Mouse (Mus musculus) E14TG2a.4 (cell line): Measurements from ENCODE around the gene Rcn1.

Experiments
- H3K27me3 ChIP-seq: 2 replicates; pipeline ENCODE4 v1.6.1; 2014; ENCODE audit warnings: low read length, control low read depth; ENCODE audit not compliant: insufficient read depth
- H3K36me3 ChIP-seq: 2 replicates; pipeline ENCODE4 v1.6.1; 2014; ENCODE audit warnings: low read length, control low read depth; ENCODE audit not compliant: insufficient read depth
- H3K4me1 ChIP-seq: replicated peaks from 2 replicates; pipeline ENCODE4 v1.6.1; 2014; ENCODE audit warnings: low read depth, low read length, control low read depth
- H3K4me3 ChIP-seq: replicated peaks from 2 replicates; pipeline ENCODE4 v1.5.1; 2014; ENCODE audit warnings: mild to moderate bottlenecking, low read length
- H3K9me3 ChIP-seq: 2 replicates; pipeline ENCODE4 v1.6.1; 2014; ENCODE audit warnings: low read length, control low read depth
- CTCF ChIP-seq: conservative IDR thresholded peaks from 2 replicates; pipeline ENCODE4 v1.5.1; 2014; ENCODE audit warnings: low read length
- NANOG ChIP-seq: IDR thresholded peaks from 2 replicates; pipeline ENCODE4 v1.6.1; 2014; ENCODE audit warnings: borderline replicate concordance, low read length, mixed read lengths
- POU5F1 ChIP-seq: IDR thresholded peaks from 2 replicates; pipeline ENCODE4 v1.6.1; 2014; ENCODE audit warnings: low read length, borderline replicate concordance

Gene Rcn1

GRCm38 (mm10) chr2:105389007-105389890 lies 9.9 kb downstream of the Rcn1 start:
- Histone ChIP-seq H3K27me3 (no peaks in the 10 kb centered on the region), H3K4me1 (peaks cover 56% of the 10 kb centered on the region), H3K9me3 (no peaks in the 10 kb centered on the region), H3K4me3 (no peak overlapping the region), H3K36me3 (peaks cover 99% of the 10 kb centered on the region)
- TF ChIP-seq CTCF (no peak), NANOG (no peak), POU5F1 (no peak)

GRCm38 (mm10) chr2:105386418-105386817 lies 12.7 kb downstream of the Rcn1 start:
- Histone ChIP-seq H3K36me3 (peaks cover 76% of the 10 kb centered on the region), H3K27me3 (no peaks in the 10 kb centered on the region), H3K4me1 (peaks cover 28% of the 10 kb centered on the region), H3K9me3 (no peaks in the 10 kb centered on the region), H3K4me3 (no peak overlapping the region)
- no peak for TF ChIP-seq NANOG
- no peak for TF ChIP-seq CTCF
- no peak for TF ChIP-seq POU5F1

GRCm38 (mm10) chr2:105384998-105385397 lies 14.1 kb downstream of the Rcn1 start:
- peaks cover 62% of the 10 kb centered on the region for H3K36me3 ChIP-seq
- TF ChIP-seq NANOG (no peak), POU5F1 (no peak), CTCF (no peak)
- no peaks in the 10 kb centered on the region for H3K27me3 ChIP-seq
- H3K4me3 ChIP-seq, result no peak overlapping the region
- no peaks in the 10 kb centered on the region for H3K9me3 ChIP-seq
- peaks cover 14% of the 10 kb centered on the region; the same call in 1 of the 2 replicates for H3K4me1 ChIP-seq

- H3K4me1 ChIP-seq, result peaks cover 11% of the 10 kb centered on the region; the same call in 1 of the 2 replicates
- H3K4me3 ChIP-seq, result no peak overlapping the region
- no peak for TF ChIP-seq NANOG
- no peak for TF ChIP-seq POU5F1
- no peak for TF ChIP-seq CTCF
- H3K36me3 ChIP-seq, result peaks cover 43% of the 10 kb centered on the region
- H3K27me3 ChIP-seq, result no peaks in the 10 kb centered on the region; the same call in 1 of the 2 replicates
- H3K9me3 ChIP-seq, result no peaks in the 10 kb centered on the region
Observed at GRCm38 (mm10) chr2:105383063-105383462, 16.1 kb downstream of the Rcn1 start.

- TF ChIP-seq POU5F1, result no peak
- TF ChIP-seq NANOG, result no peak
- TF ChIP-seq CTCF, result no peak
- Histone ChIP-seq H3K27me3 (no peaks in the 10 kb centered on the region; the same call in 1 of the 2 replicates), H3K9me3 (no peaks in the 10 kb centered on the region), H3K4me1 (peaks cover 17% of the 10 kb centered on the region), H3K36me3 (peaks cover 20% of the 10 kb centered on the region), H3K4me3 (no peak overlapping the region)
Observed at GRCm38 (mm10) chr2:105380757-105381319, 18.3 kb downstream of the Rcn1 start.

- no peak overlapping the region for H3K4me3 ChIP-seq
- TF ChIP-seq NANOG, result no peak
- TF ChIP-seq POU5F1, result no peak
- no peak for TF ChIP-seq CTCF
- H3K9me3 ChIP-seq, result no peaks in the 10 kb centered on the region
- H3K4me1 ChIP-seq, result peaks cover 28% of the 10 kb centered on the region
- H3K36me3 ChIP-seq, result peaks cover 9% of the 10 kb centered on the region
- no peaks in the 10 kb centered on the region; the same call in 1 of the 2 replicates for H3K27me3 ChIP-seq
Observed at GRCm38 (mm10) chr2:105379682-105380081, 19.4 kb downstream of the Rcn1 start.

- Histone ChIP-seq H3K9me3 (no peaks in the 10 kb centered on the region), H3K4me1 (peaks cover 48% of the 10 kb centered on the region), H3K36me3 (no peaks in the 10 kb centered on the region), H3K4me3 (no peak overlapping the region), H3K27me3 (peaks cover 31% of the 10 kb centered on the region)
- no peak for TF ChIP-seq CTCF
- no peak for TF ChIP-seq POU5F1
- no peak for TF ChIP-seq NANOG
Observed at GRCm38 (mm10) chr2:105375705-105376104, 23.4 kb downstream of the Rcn1 start.

- Histone ChIP-seq H3K4me3 (no peak overlapping the region), H3K36me3 (no peaks in the 10 kb centered on the region), H3K4me1 (peaks cover 53% of the 10 kb centered on the region), H3K9me3 (no peaks in the 10 kb centered on the region), H3K27me3 (peaks cover 33% of the 10 kb centered on the region)
- TF ChIP-seq NANOG (no peak), POU5F1 (no peak), CTCF (no peak)
Observed at GRCm38 (mm10) chr2:105375261-105375660, 23.9 kb downstream of the Rcn1 start.

GRCm38 (mm10) chr2:105373658-105374057 lies 25.5 kb downstream of the Rcn1 start:
- no peaks in the 10 kb centered on the region for H3K36me3 ChIP-seq
- H3K9me3 ChIP-seq, result no peaks in the 10 kb centered on the region
- H3K27me3 ChIP-seq, result peaks cover 33% of the 10 kb centered on the region
- H3K4me3 ChIP-seq, result no peak overlapping the region
- H3K4me1 ChIP-seq, result peaks cover 60% of the 10 kb centered on the region
- TF ChIP-seq POU5F1 (no peak), NANOG (no peak), CTCF (no peak)
